Mouse (Mus musculus) neural tube, embryonic 11.5 days (tissue): Measurements from ENCODE around the gene Ankrd13b. TPM values are rescaled to one million over a fixed set of nuclear protein-coding genes. Genes with fewer than 3 reads are reported as not detected.

Experiments used
- polyA plus RNA-seq: library from polyadenylated mRNA; unstranded; fragments of >200 nt; fragmentation: Nextera tagmentation; extraction: Ambion mirVana; gene quantifications from 2 replicates; pipeline ENCODE4 v1.2.1, GENCODE M21; 2014

Ankrd13b gene
- polyA plus RNA-seq, 1 experiment from 2014 or later = 19.4 TPM

Other genes with a start within 250 kb of the Ankrd13b start
- gene Coro6, start 27.3 kb downstream of the Ankrd13b start, polyA plus RNA-seq = 0.41 and 0.43 TPM in 2 replicates
- gene Git1, start 3.9 kb upstream of the Ankrd13b start, polyA plus RNA-seq = 18.7 and 21.2 TPM in 2 replicates
- gene Abhd15, start 25.4 kb upstream of the Ankrd13b start, polyA plus RNA-seq = 2.8 and 4.0 TPM in 2 replicates
- gene Trp53i13, start 26.3 kb upstream of the Ankrd13b start, polyA plus RNA-seq = 27.8 and 31.9 TPM in 2 replicates
- not detected in 2 replicates for gene Gm10392, start 29.5 kb upstream of the Ankrd13b start, polyA plus RNA-seq
- gene Taok1, start 118.1 kb upstream of the Ankrd13b start, polyA plus RNA-seq = 18.4 and 18.6 TPM in 2 replicates
- 3.8 and 4.0 TPM in 2 replicates for gene Nufip2, start 196.5 kb upstream of the Ankrd13b start, polyA plus RNA-seq
- 2.8 and 3.6 TPM in 2 replicates for gene Cryba1, start 235.6 kb upstream of the Ankrd13b start, polyA plus RNA-seq